Mouse (Mus musculus) kidney, adult 11 months (tissue): Measurements from ENCODE around the gene Pop7.

Source experiments
- DNase-seq: peaks from one replicate; pipeline ENCODE4 v3.0.0; 2022

Pop7 gene

DNA sequence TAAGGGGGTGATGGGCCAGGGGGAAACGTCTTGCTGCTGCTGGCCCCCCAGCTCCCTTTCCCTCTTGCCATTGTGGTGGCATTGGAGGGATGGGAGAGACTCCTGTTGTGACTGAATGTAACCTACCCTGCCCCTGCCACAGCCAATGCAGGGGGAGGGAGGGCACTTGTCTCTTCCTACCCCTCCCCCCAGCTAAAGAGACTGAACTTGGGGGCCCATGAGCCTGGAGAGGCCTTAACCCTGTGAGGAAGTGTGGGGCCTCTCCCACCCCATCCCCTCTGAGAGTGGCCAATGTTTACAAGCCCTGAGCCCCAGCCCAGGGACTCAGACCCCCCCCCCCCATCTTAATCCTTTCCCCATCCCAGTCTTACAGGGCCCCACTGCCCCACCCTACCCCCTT, 25.1 kb upstream of the Pop7 start:
- DNase-seq = peak; percentile 10

- peak; percentile 60 for DNase-seq
These were observed 24.0 kb upstream of the Pop7 start for GRCm38 (mm10) chr5:137526192-137526936.

DNA sequence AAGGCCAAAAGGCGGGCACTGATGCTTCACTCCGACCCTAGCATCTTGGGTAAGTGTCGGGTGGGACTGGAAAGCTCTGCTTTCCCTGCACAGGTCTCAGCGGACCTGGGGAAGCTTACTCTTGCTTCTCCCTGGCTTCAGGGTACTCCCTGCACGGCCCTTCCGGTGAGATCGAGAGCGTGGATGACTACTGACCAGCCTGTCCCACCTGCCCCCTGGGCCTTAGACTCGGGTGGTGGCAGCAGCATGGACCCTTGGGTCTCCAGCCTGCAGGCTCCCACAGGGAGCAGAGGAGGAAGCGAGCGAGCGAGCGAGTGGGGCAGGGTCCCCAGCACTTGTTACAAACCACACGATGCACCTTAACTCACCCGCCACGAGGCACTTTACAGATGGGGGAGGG, 23.2 kb upstream of the Pop7 start:
- peak; percentile 3 for DNase-seq

DNA sequence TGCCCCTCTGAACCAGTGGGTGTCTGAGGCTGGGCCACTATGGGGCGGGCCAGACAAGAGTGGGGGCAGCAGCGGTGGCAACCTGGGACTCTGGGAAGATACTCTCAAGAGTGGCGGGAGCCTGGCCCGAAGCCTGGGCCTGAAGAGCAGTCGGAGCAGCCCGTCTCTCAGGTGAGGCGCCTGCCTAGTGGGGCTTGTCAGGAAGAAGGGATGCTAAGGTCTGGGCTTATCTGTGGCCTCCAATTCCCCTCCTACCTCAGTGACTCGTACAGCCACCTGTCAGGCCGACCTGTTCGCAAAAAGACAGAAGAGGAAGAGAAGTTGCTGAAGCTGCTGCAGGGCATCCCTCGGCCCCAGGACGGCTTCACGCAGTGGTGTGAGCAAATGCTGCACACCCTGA, 22.4 kb upstream of the Pop7 start:
- no peak for DNase-seq

- no peak for DNase-seq
These were observed 21.9 kb upstream of the Pop7 start for GRCm38 (mm10) chr5:137524251-137524515.

DNA sequence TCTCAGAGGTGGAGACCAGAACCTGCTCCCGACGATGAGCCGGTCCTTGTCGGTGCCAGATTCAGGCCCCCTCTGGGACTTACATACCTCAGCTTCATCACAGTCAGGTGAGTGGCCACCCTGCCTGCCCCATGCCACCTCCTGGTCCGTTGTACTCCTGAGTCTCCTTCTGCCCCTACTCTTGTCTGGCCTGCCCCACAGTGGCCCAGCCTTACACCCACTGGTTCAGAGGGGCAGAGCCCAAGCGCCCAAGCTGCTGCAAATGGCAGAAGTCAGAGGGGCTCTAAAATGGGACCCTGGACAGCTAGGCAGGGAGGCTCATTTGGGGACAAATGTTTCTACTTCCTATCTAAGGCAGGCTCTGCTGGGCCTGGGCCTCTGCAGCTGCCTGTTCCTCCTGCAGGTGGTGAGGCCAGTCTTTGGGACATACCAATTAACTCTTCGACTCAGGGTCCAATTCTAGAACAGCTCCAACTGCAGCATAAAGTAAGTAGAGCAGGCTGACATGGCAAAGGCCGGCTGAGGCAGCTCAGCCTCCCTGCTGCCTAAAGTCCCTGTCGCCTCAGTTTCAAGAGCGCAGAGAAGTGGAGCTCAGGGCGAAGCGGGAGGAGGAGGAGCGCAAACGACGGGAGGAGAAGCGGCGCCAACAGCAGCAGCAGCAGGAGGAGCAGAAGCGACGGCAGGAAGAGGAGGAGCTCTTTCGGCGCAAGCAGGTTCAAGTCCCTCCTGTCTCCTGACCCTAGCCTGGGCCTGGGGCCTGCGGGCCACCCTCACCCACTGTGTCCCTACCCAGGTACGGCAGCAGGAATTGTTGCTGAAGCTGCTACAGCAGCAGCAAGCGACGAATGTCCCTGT, 21.3 kb upstream of the Pop7 start:
- no peak for DNase-seq

- DNase-seq = no peak
These were observed 20.4 kb upstream of the Pop7 start for GRCm38 (mm10) chr5:137522711-137523110.

- DNase-seq = no peak
These were observed 19.5 kb upstream of the Pop7 start for GRCm38 (mm10) chr5:137521861-137522260.

GRCm38 (mm10) chr5:137519691-137520550, 17.6 kb upstream of the Pop7 start:
- peak; percentile 4 for DNase-seq

- no peak for DNase-seq
These were observed 16.1 kb upstream of the Pop7 start, which contains the start of gene Gigyf1 for GRCm38 (mm10) chr5:137518436-137518835. Gene Gigyf1, plus strand, starts transcription at chr5:137518548.

DNA sequence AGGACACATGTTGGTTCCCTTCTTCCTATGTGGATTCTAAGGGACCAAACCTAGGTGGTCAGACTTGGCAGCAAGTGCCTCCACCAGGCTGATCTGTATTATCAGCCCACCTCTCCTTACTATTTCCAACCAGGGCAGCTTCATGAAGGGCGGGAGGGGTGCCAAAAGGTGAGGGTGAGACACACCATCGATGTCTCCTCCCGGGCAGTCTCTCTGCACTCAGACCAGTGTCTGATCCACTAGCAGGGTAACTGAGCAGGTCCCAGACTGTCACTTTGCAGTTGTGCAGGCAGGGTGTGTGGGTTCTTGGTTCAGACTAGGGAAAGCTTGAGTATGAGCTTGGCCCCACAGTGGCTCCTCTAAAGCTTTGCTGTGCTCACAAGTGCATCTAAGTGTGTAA, 12.5 kb upstream of the Pop7 start:
- DNase-seq = no peak

DNA sequence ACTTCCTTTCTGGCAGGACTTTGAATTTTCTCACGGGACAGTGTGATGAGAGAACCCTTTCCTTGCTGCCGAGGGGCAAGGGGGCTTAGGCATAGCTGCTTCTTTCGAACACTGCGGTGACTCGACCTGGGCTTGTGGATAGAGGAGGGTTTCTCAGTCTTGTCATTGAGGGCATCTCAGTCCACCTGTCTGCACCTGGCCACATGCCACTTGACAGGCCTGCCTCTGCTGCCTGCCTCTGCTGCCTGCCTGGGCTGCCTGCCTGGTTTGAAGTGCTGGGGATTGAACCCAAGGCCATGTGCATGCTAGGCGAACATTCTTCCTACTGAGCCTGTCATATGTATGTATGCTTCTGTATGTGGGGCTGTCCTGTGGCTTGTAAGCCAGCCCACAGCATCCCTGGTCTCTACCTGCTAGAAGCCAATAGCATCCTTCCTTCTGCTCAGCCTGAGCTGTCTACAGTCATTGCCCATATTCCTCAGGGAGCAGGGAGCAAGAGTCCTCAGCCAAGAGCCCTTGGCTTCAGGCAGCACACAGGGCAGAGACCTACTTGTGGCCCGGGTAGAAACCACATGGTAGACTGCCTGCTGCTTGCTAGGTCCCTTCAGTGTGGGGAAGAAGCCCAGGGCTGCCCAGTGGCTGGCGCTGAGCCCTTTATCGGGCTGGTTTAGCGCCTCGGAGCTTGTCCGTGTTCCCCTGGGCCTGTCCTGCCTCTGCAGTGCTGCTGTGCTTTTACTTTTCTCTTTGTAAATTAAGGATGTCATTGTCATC, 11.8 kb upstream of the Pop7 start:
- no peak for DNase-seq

DNA sequence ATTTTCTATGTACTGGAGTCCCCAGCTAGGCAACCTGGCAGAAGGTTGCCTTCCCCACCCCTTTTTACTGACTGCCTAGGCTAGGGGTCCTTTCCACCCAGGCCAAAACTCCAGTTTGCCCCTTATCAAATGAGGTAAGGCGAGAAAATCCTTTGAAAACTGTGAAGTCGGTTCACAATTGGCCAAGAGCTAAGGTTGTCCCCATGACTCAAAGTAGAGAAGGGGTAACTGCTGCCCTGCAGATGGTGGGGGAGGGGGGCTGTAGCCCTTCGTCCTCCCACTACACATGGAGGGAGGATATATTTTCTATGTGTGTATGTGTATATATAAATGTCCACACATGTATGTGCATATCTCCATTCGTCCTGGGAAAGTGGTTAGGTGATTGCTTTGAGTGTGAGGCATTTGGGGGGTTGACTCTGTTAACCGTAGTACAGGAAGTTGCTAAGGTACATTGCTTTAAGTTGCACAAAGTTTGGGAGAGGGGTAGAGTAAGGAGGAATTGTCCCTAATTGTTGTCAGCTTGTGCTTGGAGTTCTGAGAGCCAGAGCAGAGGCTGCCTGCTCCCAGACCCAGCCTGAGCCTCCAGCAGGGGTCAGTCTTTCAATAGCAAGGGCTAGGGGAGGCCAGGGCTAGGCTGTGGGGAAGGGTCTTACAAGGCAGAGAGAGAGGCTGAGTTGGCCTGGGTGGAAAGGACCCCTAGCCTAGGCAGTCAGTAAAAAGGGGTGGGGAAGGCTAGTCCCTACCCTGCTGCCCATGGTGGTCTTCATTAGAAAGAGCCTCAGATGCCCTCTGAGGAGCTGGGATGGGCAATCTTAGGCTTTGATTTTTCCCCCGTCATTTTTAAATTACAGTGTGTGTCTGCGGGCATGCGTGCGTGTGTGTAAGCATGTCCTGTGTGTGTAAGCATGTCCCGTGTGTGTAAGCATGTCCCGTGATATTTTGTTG, 10.8 kb upstream of the Pop7 start:
- no peak for DNase-seq

- no peak for DNase-seq
These were observed 9.4 kb upstream of the Pop7 start for GRCm38 (mm10) chr5:137511706-137512105.

- DNase-seq = no peak
These were observed 8.5 kb upstream of the Pop7 start for GRCm38 (mm10) chr5:137510573-137511390.

- peak; percentile 85 for DNase-seq
These were observed 7.7 kb upstream of the Pop7 start for GRCm38 (mm10) chr5:137510014-137510501.

DNA sequence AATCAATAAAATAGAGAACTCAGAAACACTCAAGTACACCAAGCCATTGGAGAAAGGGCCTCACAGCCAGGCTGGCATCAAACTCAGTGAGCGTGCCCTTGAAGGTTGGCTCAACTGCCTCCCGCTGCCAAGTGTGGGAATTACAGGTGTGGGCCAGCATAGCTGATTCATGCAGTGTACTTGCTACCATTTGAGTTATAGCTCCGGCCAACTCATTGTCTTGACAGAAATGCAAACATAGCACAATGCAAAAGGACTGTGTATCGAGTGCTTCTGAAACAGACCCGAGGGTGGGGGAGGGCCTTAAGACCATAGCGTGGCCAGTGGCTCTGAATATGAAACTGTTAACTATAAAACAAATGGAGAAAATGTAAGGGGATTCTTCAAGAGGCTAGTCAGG, 1.7 kb upstream of the Pop7 start:
- no peak for DNase-seq

GRCm38 (mm10) chr5:137502667-137503110, 371 bp upstream of the Pop7 start:
- no peak for DNase-seq

GRCm38 (mm10) chr5:137500186-137500585, 2.1 kb downstream of the Pop7 start:
- DNase-seq = no peak

GRCm38 (mm10) chr5:137493831-137494230, 8.5 kb downstream of the Pop7 start:
- DNase-seq = no peak
